Mouse (Mus musculus): ENCODE measurements around the gene Hoxb7.

DNA sequence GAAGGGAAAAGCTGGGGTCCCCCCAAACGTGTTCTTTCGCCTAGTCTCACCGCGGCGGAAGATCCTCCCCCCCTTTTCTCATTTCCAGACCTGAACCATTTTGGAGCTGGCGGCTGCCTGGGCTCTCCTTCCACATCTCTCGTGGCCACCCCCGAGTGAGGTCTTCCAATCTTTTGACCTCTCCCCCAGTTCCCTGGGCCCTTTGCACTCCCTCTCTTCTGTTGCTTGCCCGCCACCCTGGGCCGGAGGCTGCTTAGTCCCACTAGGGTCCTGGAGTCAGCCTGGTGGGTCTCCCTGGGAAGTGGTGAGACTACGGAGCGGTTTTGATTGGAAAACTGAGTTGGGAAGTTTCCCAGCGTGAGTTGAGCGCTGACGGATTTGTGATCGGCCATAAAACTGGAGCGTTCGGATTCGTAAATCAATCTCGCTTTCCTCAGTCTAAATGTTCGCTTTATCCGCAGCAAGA is 39.4 kb downstream of the Hoxb7 start:
- TF ChIP-seq CTCF (IDR thresholded peaks at IDR 0.05; ENCODE audit: insufficient read depth, low read length) (no peak), POLR2A (IDR thresholded peaks at IDR 0.05; ENCODE audit: borderline replicate concordance, extremely low read depth, low read depth, low read length) (no peak)

All from lung, adult 2 months (tissue).